Mouse (Mus musculus) spleen, adult 10 weeks (tissue): ENCODE results near the gene Ears2. TPM values are rescaled to one million over a fixed set of nuclear protein-coding genes. Genes with fewer than 3 reads are reported as not detected.

Experiments used
- polyA plus RNA-seq: library from polyadenylated mRNA; stranded (reverse); fragments of 350-450 nt; fragmentation: Illumina TruSeq; extraction: RNeasy Lipid Tissue Mini Kit (QIAGEN cat#74804); gene quantifications from one replicate; pipeline ENCODE4 v1.2.3, GENCODE M21; 2015; ENCODE audit warnings: low replicate concordance; ENCODE audit not compliant: insufficient read depth

Ears2 gene
- 8.6 TPM for polyA plus RNA-seq

DNA sequence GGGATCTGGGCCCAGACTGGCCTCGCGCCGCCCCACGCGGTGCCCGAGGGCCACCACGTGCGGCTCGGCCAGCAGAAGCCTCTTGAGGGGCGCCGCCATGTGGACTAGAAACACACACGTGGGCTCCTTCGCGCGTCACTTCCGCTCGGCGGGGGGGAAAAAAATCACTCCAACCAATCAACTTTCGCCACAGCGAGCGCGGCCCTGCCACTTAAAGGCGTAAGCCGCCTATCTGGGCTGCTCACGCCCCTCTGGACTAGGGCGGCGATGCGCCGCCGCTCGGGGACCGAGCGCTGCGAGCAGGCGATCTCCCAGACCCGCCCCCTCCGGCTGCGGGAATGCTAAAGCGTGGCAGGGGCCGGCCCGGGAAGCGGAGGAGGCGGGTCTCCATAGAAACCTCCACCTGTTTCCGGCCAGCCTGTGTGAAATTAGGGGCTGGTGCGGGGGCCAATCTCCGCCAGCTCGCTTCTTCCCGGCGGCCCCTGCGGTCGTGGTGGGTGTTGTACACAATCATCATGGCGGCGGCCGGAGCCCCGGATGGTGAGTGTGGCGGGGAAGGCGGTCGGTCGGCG is at the start of gene Ears2, which contains the start of gene Ubfd1:
TSS of gene Ears2 (minus strand) at position 319 of the 572 bp plus-strand sequence.
TSS of gene Ubfd1 (plus strand) at position 231 of the 572 bp plus-strand sequence.

DNA sequence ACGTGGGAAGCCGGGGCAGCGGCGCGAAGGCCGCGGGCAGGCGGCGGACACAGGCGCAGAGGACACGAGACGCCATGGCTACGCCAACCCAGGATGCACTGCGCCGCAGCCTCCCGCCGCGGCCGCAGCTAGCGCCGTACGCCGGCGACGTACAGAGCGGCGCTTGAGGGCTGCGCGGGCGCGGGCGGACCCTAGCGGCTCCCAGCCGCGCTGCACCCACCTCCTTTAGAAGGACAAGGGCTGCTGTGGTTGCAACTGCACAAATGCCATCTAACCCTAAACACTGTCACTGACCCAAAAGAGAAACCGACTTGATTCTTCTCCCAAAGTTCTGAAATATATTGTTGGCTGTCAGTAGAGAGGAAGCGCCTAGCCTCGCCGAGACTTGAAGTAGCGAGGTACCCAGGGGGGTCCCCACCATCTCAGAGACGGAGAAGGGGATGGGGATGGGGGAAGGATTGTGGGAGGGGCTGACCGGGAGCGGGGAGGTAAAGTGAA is 34.7 kb upstream of the Ears2 start, which contains the start of gene Ndufab1:
TSS of gene Ndufab1 (minus strand) at position 140 of the 498 bp plus-strand sequence.

DNA sequence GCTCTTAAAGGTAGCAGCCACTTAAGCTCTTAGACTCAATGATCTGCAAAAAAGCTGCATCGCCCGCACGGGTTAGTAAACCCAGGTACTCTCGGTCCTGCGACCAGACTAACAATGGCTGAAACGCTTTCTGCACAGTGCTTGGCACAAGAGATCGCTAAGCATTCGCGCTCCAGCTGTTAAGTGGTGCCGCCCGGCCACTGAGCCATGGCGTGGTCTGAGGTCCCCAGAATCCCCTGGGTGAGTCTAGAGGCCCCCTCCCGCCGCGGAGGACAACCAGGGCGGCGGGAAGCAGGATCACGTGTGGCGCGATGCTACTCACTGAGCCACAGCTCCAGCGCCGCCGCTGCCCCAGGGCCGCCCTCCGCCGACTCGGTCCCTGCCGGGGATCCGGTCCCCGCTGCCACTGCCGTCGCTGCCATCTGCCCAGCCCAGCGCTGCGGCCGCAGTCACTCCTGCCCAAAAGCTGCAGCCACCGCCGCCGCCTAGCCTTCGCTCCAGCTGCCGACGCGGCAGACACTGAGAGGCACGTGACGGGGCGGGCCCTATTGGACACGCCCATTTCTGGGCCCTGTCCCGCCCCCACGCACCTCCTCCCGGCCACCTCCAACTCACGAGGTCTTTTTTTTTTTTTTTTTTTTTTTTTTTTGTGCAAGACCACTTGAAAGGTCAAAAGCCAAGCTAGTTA is 46.3 kb downstream of the Ears2 start, which contains the start of gene Gga2:
TSS of gene Gga2 (minus strand) at position 556 of the 688 bp plus-strand sequence.

Other genes starting within 250 kb of the Ears2 start
- not detected for gene Scnn1b, start 202.2 kb downstream of the Ears2 start, polyA plus RNA-seq
- gene Cog7, start 85.6 kb downstream of the Ears2 start, polyA plus RNA-seq: 8.5 TPM
- 105 TPM for gene Gga2, start 46.0 kb downstream of the Ears2 start, polyA plus RNA-seq
- gene Ubfd1, start 88 bp downstream of the Ears2 start, polyA plus RNA-seq: 43.3 TPM
- 174 TPM for gene Ndufab1, start 34.6 kb upstream of the Ears2 start, polyA plus RNA-seq
- gene Palb2, start 65.7 kb upstream of the Ears2 start, polyA plus RNA-seq: 12.9 TPM
- 159 TPM for gene Dctn5, start 65.8 kb upstream of the Ears2 start, polyA plus RNA-seq
- 6.0 TPM for gene Plk1, start 92.2 kb upstream of the Ears2 start, polyA plus RNA-seq
- gene Ern2, start 118.9 kb upstream of the Ears2 start, polyA plus RNA-seq: not detected
- 3.3 TPM for gene Chp2, start 152.2 kb upstream of the Ears2 start, polyA plus RNA-seq
- 432 TPM for gene Prkcb, start 221.5 kb upstream of the Ears2 start, polyA plus RNA-seq